Mouse (Mus musculus): ENCODE data around the gene Gdap1l1. TPM values are rescaled to one million over a fixed set of nuclear protein-coding genes. Genes with fewer than 3 reads are reported as not detected.

Gene Gdap1l1
- total RNA-seq, 2 experiments from 2014 or later = not detected

GRCm38 (mm10) chr2:163493976-163494375, 55.7 kb downstream of the Gdap1l1 start:
- intact Hi-C loops (cut with DNase I) = no loop called here
- no peak for DNase-seq

- DNase-seq = no peak
- intact Hi-C loops (cut with DNase I) = no loop called here
Measured at GRCm38 (mm10) chr2:163494456-163494855, 56.2 kb downstream of the Gdap1l1 start.

GRCm38 (mm10) chr2:163502219-163502618, 63.9 kb downstream of the Gdap1l1 start:
- intact Hi-C loops (cut with DNase I) = no loop called here
- no peak for DNase-seq

GRCm38 (mm10) chr2:163503191-163503590, 64.9 kb downstream of the Gdap1l1 start:
- intact Hi-C loops (cut with DNase I) = no loop called here
- DNase-seq = no peak

Other genes with a start within 250 kb of the Gdap1l1 start
- under 1 TPM in 1 of 2 experiments, not detected in 1; 0.20 TPM for gene Tox2, start 235.4 kb upstream of the Gdap1l1 start, total RNA-seq (2021)
- gene Jph2, start 40.5 kb upstream of the Gdap1l1 start, total RNA-seq (2021) = 100 to 1,000 TPM; 427 to 468 TPM
- 10 to 100 TPM; 31.3 to 32.4 TPM for gene Oser1, start 13.8 kb upstream of the Gdap1l1 start, total RNA-seq (2021)
- 10 to 100 TPM; 70.2 to 84.3 TPM for gene Fitm2, start 34.2 kb downstream of the Gdap1l1 start, total RNA-seq (2021)
- gene R3hdml, start 53.8 kb downstream of the Gdap1l1 start, total RNA-seq (2021) = not detected
- not detected for gene Hnf4a, start 68.3 kb downstream of the Gdap1l1 start, total RNA-seq (2021)
- 1 to 10 TPM; 4.3 to 4.8 TPM for gene Ttpal, start 163.8 kb downstream of the Gdap1l1 start, total RNA-seq (2021)
- gene Serinc3, start 206.7 kb downstream of the Gdap1l1 start, total RNA-seq (2021) = 100 to 1,000 TPM; 101 to 136 TPM
- 10 to 100 TPM; 80.1 to 98.9 TPM for gene Pkig, start 219.9 kb downstream of the Gdap1l1 start, total RNA-seq (2021)

All from gastrocnemius, postnatal 36 days (tissue).